Mouse (Mus musculus) heart, postnatal 0 days (tissue): ENCODE results near the gene Mycn.

ENCODE experiments used
- CTCF ChIP-seq: IDR thresholded peaks from 2 replicates; pipeline ENCODE4 v1.5.1; 2016; ENCODE audit warnings: antibody characterized with exemption, control low read depth, low read depth
- EP300 ChIP-seq: IDR thresholded peaks from 2 replicates; pipeline ENCODE4 v1.6.1; 2016; ENCODE audit warnings: antibody characterized with exemption, low read depth

DNA sequence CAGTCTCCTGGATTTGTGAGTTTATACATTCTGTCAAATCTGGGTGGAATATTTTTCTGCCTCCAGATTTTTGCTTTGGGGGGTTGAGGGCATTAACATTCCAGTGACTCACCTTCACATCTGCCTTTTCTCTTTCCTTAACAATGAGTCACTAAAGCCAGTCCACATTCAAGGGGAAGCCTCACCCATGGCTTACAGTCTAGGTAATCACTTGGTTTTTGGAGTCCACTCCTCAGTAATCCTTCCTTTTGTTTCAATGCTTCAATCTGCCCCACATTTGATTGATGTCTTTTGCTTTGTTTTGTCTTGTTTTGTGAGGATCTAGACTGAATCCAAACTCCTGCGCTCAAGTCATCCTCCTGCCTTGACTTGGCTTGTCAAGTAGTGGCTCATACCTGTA, 41.3 kb upstream of the Mycn start:
- TF ChIP-seq CTCF: no peak
- no peak for TF ChIP-seq EP300
